Mouse (Mus musculus) bone marrow macrophage, adult 2 months (primary cell): ENCODE measurements around the gene 1700074P13Rik.

Experiments
- CTCF ChIP-seq: IDR thresholded peaks from 2 replicates; pipeline ENCODE4 v1.5.1; 2012; ENCODE audit warnings: low read depth, mild to moderate bottlenecking, low read length, moderate library complexity
- POLR2A ChIP-seq: IDR thresholded peaks from 2 replicates; pipeline ENCODE4 v1.6.1; 2012; ENCODE audit warnings: mild to moderate bottlenecking, low read depth, low read length, borderline replicate concordance

- TF ChIP-seq CTCF: no peak
- no peak for TF ChIP-seq POLR2A
These were observed 40.1 kb downstream of the 1700074P13Rik start, which contains the start of gene Prss58 for GRCm38 (mm10) chr6:40900287-40900686.
